In genomic region chr3:50842216-50842615, GRCm38 (mm10) we compare ENCODE assay signal across 23 mouse cellular contexts.
DNase-seq lines count a peak whose midpoint lies in the region; ATAC-seq and TF ChIP-seq lines count a peak whose summit lies in the region.
"Had no signal": no experiment of that assay in that cellular context is flagged by ENCODE, and none has a peak within 500 bp of the region (broad histone marks: within the 10 kb centered on the region; RNA-seq: fewer than 3 reads in every experiment).

No protein-coding gene starts in this region.

- 54% methylated on average over 4 of the region's 4 CpGs for WGBS in embryonic facial prominence, embryonic 14.5 days
- WGBS in embryonic facial prominence, embryonic 10.5 days = 73% methylated on average over 4 of the region's 4 CpGs
- 32% methylated on average over 4 of the region's 4 CpGs for WGBS in kidney, embryonic 16.5 days

- H3K4me3 ChIP-seq in embryonic facial prominence, embryonic 14.5 days (ENCODE audit: low read depth, low read length) = no peak overlapping the region
- H3K4me3 ChIP-seq in embryonic facial prominence, embryonic 10.5 days = no peak overlapping the region
- H3K4me3 ChIP-seq in kidney, embryonic 16.5 days (ENCODE audit: low read length) = no peak overlapping the region
- H3K4me3 ChIP-seq in myocyte = no peak overlapping the region
- no peak overlapping the region for H3K4me3 ChIP-seq in layer of hippocampus, adult 2 months
- H3K4me3 ChIP-seq: embryonic facial prominence, embryonic 12.5 days; erythroblast, embryonic 14.5 days; forebrain, embryonic 13.5 days; hindbrain, embryonic 15.5 days; neural tube, embryonic 15.5 days had no signal

- peak; percentile 55 for DNase-seq in embryonic facial prominence, embryonic 14.5 days (ENCODE audit: low spot score)
- DNase-seq in embryonic facial prominence, embryonic 10.5 days (ENCODE audit: low spot score) = no peak
- DNase-seq in kidney, postnatal 36 days = no peak
- DNase-seq in gastrocnemius, postnatal 14 days = peak; percentile 8
- no peak for DNase-seq in layer of hippocampus, adult 2 months (ENCODE audit: low spot score in 2 of 2)
- DNase-seq: adrenal gland, postnatal 14 days; cerebellum, adult 8-10 months; cerebellum, postnatal 36 days; kidney, adult 8-10 months; left cerebral cortex, postnatal 4 days; liver, postnatal 0 days had no signal

- no peaks in the 10 kb centered on the region for H3K9me3 ChIP-seq in embryonic facial prominence, embryonic 14.5 days (ENCODE audit: control insufficient read depth, low read length)
- H3K9me3 ChIP-seq in embryonic facial prominence, embryonic 10.5 days = no peaks in the 10 kb centered on the region
- H3K9me3 ChIP-seq in kidney, embryonic 16.5 days (ENCODE audit: low read length) = no peaks in the 10 kb centered on the region
- H3K9me3 ChIP-seq: embryonic facial prominence, embryonic 12.5 days; forebrain, embryonic 13.5 days; hindbrain, embryonic 15.5 days; neural tube, embryonic 15.5 days had no signal

- no peak for TF ChIP-seq CTCF in layer of hippocampus, adult 2 months (conservative IDR thresholded peaks at IDR 0.05)

- no peak for TF ChIP-seq POLR2A in myocyte (IDR thresholded peaks at IDR 0.05; ENCODE audit: insufficient read length, low read depth)

- H3K27ac ChIP-seq in embryonic facial prominence, embryonic 14.5 days (replicated peaks; ENCODE audit: low read depth, low read length) = no peak overlapping the region
- H3K27ac ChIP-seq in embryonic facial prominence, embryonic 10.5 days (replicated peaks) = no peak overlapping the region
- no peak overlapping the region for H3K27ac ChIP-seq in kidney, embryonic 16.5 days (ENCODE audit: low read length)
- no peak overlapping the region for H3K27ac ChIP-seq in layer of hippocampus, adult 2 months
- H3K27ac ChIP-seq: embryonic facial prominence, embryonic 12.5 days; forebrain, embryonic 13.5 days; hindbrain, embryonic 15.5 days; neural tube, embryonic 15.5 days had no signal

- intact Hi-C loops in gastrocnemius, postnatal 14 days (cut with DNase I; ENCODE audit: low total_unique reads) = no loop called here

- H3K4me2 ChIP-seq in embryonic facial prominence, embryonic 14.5 days (ENCODE audit: low read depth, low read length) = no peak overlapping the region
- H3K4me2 ChIP-seq in kidney, embryonic 16.5 days (replicated peaks; ENCODE audit: low read depth, low read length) = no peak overlapping the region
- H3K4me2 ChIP-seq in myocyte (ENCODE audit: low read depth) = no peak overlapping the region
- H3K4me2 ChIP-seq: embryonic facial prominence, embryonic 12.5 days; forebrain, embryonic 13.5 days; heart, embryonic 11.5 days; hindbrain, embryonic 15.5 days; liver, embryonic 11.5 days; midbrain, embryonic 11.5 days; neural tube, embryonic 15.5 days had no signal

- H3K79me2 ChIP-seq in myocyte (ENCODE audit: control insufficient read depth, insufficient read depth) = no peaks in the 10 kb centered on the region

- 0 out of 2 replicates have a peak, but pooled peaks have one; percentile 50 for ATAC-seq in embryonic facial prominence, embryonic 14.5 days (ENCODE audit: low read depth)
- ATAC-seq in kidney, embryonic 16.5 days (ENCODE audit: low FRiP score, low TSS enrichment) = peak; percentile 27; the same call in 1 of the 2 replicates
- ATAC-seq: CD4-positive, CD25-positive, alpha-beta regulatory T cell, adult 4 months; forebrain, embryonic 13.5 days; liver, postnatal 0 days; lung, postnatal 0 days had no signal

- H3K9ac ChIP-seq in embryonic facial prominence, embryonic 14.5 days (ENCODE audit: low read depth, low read length) = no peak overlapping the region
- H3K9ac ChIP-seq in kidney, embryonic 16.5 days (replicated peaks; ENCODE audit: low read length) = no peak overlapping the region
- H3K9ac ChIP-seq: embryonic facial prominence, embryonic 12.5 days; forebrain, embryonic 13.5 days; hindbrain, embryonic 15.5 days; liver, postnatal 0 days; neural tube, embryonic 15.5 days had no signal

- H3K36me3 ChIP-seq in embryonic facial prominence, embryonic 14.5 days (ENCODE audit: control insufficient read depth, insufficient read depth, low read length) = no peaks in the 10 kb centered on the region
- no peaks in the 10 kb centered on the region for H3K36me3 ChIP-seq in embryonic facial prominence, embryonic 10.5 days (replicated peaks)
- H3K36me3 ChIP-seq in kidney, embryonic 16.5 days (ENCODE audit: insufficient read depth, low read length) = no peaks in the 10 kb centered on the region
- no peaks in the 10 kb centered on the region for H3K36me3 ChIP-seq in myocyte (ENCODE audit: control insufficient read depth, insufficient read depth)
- H3K36me3 ChIP-seq: embryonic facial prominence, embryonic 12.5 days; hindbrain, embryonic 15.5 days; neural tube, embryonic 15.5 days had no signal

- no peaks in the 10 kb centered on the region for H3K27me3 ChIP-seq in embryonic facial prominence, embryonic 14.5 days (replicated peaks; ENCODE audit: control insufficient read depth, insufficient read depth, low read length)
- H3K27me3 ChIP-seq in embryonic facial prominence, embryonic 10.5 days (replicated peaks; ENCODE audit: low read depth, poor library complexity, severe bottlenecking) = no peaks in the 10 kb centered on the region
- no peaks in the 10 kb centered on the region for H3K27me3 ChIP-seq in kidney, embryonic 16.5 days (ENCODE audit: insufficient read depth, low read length)
- H3K27me3 ChIP-seq in myocyte (ENCODE audit: control insufficient read depth, insufficient read depth, insufficient read length) = no peaks in the 10 kb centered on the region
- H3K27me3 ChIP-seq: embryonic facial prominence, embryonic 12.5 days; forebrain, embryonic 13.5 days; hindbrain, embryonic 15.5 days; neural tube, embryonic 15.5 days had no signal

- peaks cover 4% of the 10 kb centered on the region; the same call in 1 of the 2 replicates for H3K4me1 ChIP-seq in embryonic facial prominence, embryonic 14.5 days (ENCODE audit: control insufficient read depth, insufficient read depth, low read length)
- peaks cover 17% of the 10 kb centered on the region for H3K4me1 ChIP-seq in embryonic facial prominence, embryonic 10.5 days
- no peaks in the 10 kb centered on the region for H3K4me1 ChIP-seq in kidney, embryonic 16.5 days (ENCODE audit: insufficient read depth, low read length)

- H3ac ChIP-seq in myocyte (ENCODE audit: control insufficient read depth, insufficient read length) = no peak overlapping the region

TF ChIP-seq in myocyte, 11 proteins besides CTCF, POLR2A, EP300 and RAD21:
- TF ChIP-seq POLR2AphosphoS2 (IDR thresholded peaks at IDR 0.05; ENCODE audit: insufficient read length, low read depth) (no peak), TCF12 (IDR thresholded peaks at IDR 0.05; ENCODE audit: insufficient read depth, poor library complexity, severe bottlenecking) (no peak), MAX (IDR thresholded peaks at IDR 0.05; ENCODE audit: low read depth) (no peak), USF1 (IDR thresholded peaks at IDR 0.05; ENCODE audit: low read depth) (no peak), MYOD1 (IDR thresholded peaks at IDR 0.05; ENCODE audit: control insufficient read depth in 1 of 3, insufficient read length in 2 of 3, low read depth in 2 of 3) (peak in 2 of 3 experiments; percentile 53 to 77), CEBPB (IDR thresholded peaks at IDR 0.05; ENCODE audit: insufficient read depth, poor library complexity, severe bottlenecking) (peak; percentile 45; the same call in 1 of the 2 replicates), MYOG (IDR thresholded peaks at IDR 0.05; ENCODE audit: control insufficient read depth in 1 of 3, insufficient read depth in 1 of 3, insufficient read length in 2 of 3, low read depth in 2 of 3) (peak in 2 of 3 experiments; percentile 29 to 50), TCF3 (IDR thresholded peaks at IDR 0.05; ENCODE audit: insufficient read length, low read depth) (no peak), SRF (IDR thresholded peaks at IDR 0.05; ENCODE audit: control insufficient read depth, insufficient read length, low read depth) (no peak), E2F4 (IDR thresholded peaks at IDR 0.05; ENCODE audit: insufficient read depth) (no peak), REST (IDR thresholded peaks at IDR 0.05; ENCODE audit: insufficient read depth, insufficient read length) (no peak)

Comparison
In these comparisons a context has a peak if more than half of its experiments do, and no peak if none do; other contexts are left out.
1. DNase-seq: peak in embryonic facial prominence, embryonic 14.5 days (single experiment) and gastrocnemius, postnatal 14 days (single experiment); none in embryonic facial prominence, embryonic 10.5 days (single experiment), kidney, postnatal 36 days (0 of 2) and layer of hippocampus, adult 2 months (0 of 2).